Mouse (Mus musculus): ENCODE results near the gene Pdlim4.
"Not testable (repeated sequence)": the region's sequence is repeated elsewhere in the genome, so short reads cannot be mapped to it uniquely, and the experiment has no call there.

Gene Pdlim4

DNA sequence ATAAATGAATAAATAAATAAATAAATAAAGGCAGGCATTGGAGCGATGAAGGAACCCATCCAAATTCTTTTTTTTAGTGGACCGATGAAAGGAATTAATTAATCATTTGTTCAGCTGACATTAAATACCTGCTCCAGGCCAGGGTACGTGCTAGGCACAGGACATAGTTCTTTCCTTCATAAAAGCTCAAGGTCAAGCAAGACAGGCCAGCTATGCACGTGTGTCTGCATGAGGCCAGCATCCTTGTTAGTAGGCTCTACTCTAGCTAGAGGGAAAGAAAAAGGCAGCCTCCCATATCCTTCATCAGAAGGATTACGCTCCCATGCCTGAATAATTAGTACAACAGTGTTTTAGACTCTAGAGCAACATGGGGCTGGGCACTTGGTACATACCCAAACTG, 55.9 kb downstream of the Pdlim4 start:
- DNase-seq (ENCODE audit: low spot score), result no peak

DNA sequence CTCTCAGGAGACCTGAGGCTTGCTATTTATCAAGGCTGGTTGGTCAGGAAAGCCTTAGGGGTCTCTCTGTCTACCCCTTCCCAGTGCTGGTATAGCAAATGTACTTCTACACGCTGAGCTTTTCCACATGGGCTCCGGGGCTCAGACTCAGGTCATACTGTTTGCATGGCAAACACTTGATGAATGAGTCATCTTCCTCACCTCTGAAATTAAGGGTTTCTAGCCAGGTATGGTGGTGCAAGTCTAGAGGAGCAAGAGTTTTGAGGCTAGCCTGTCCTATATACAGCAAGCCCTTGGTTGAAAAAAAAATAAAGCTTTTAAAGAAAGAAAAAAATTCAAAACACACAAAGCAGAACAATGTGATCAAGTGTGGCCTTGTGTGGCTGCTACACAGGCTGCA, 57.6 kb downstream of the Pdlim4 start:
- no peak for DNase-seq (ENCODE audit: low spot score)

DNA sequence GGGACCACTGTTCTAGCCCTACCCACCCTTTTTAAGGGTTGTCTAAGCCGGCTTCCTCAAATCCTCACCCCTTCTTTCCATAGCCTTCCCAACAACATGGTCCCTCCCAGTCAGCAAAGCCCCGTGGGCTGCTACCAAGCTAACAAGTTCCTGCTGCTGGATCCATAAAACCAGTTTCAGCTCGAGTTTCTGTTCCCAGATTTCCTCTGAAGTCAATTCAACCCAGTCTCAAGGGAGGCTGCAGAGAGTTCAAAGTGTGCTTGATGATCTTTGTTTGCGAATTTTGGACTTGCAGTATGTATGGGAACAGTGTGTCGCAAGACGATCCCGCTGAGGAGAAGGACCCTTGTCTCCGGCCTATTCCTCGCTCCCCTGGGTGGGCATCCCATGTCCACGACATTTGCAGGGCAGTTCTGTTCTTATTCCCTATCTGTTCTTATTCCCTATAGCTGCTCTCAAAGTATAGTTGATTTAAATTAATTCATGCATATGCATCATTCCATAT, 60.3 kb downstream of the Pdlim4 start:
- no peak for DNase-seq (ENCODE audit: low spot score)

DNA sequence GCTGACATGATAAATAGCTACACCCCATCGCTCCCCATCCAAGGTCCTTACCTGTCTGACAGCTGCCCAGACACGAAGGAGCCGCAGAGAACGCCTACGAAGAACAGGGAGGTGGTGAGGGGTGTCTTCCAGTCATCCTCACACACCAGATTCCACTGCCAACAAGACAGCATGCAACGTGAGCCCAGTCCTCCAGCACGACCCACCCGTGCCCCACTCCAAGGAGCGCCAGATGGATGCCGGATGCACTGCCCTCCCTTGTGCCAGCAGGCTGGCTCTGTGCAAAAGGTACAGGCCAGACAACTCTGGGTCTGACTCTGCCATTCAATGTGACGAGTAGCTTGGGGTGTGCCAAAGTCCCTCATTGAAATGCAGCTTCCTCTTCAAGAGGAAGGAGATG, 61.1 kb downstream of the Pdlim4 start:
- DNase-seq (ENCODE audit: low spot score), result no peak

DNA sequence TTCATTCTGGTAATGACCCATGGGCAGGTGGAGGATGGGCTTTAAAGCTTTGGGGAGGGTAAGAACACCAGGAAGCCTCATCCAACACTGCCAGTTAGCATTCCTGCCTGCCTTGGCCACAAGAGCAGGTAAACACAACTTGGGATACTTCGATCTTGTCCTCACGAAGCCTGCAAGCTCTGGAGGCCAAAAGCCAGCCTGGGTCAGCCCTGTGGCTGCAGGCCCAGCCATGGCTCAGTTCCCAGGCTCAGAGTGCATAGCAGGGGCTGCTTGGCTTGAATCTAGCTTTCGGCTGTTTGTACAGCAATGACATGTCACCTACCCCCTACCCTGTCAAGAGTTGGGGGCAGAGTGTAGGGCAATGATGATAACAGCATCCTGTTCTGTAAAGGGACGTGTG, 61.9 kb downstream of the Pdlim4 start:
- no peak for DNase-seq (ENCODE audit: low spot score)

DNA sequence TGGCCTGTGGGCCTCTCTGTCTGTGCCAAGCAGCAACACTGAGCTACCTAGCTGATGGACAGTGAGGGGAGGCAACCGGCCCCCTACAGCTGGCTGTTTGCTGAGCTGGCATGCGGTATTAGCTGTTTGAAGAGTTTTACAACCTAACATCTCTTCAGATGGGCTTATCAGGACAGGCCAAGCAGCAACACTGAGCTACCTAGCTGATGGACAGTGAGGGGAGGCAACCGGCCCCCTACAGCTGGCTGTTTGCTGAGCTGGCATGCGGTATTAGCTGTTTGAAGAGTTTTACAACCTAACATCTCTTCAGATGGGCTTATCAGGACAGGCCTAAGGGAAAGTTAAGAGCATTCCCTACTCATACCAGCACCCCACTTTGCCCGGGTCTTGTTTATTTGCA, 62.5 kb downstream of the Pdlim4 start:
- DNase-seq (ENCODE audit: low spot score), result not testable (repeated sequence)
